Mouse (Mus musculus): ENCODE data around the gene Zfp691. TPM values are rescaled to one million over a fixed set of nuclear protein-coding genes. Genes with fewer than 3 reads are reported as not detected.

Gene Zfp691
- polyA plus RNA-seq, 1 experiment, result 19.1 TPM

DNA sequence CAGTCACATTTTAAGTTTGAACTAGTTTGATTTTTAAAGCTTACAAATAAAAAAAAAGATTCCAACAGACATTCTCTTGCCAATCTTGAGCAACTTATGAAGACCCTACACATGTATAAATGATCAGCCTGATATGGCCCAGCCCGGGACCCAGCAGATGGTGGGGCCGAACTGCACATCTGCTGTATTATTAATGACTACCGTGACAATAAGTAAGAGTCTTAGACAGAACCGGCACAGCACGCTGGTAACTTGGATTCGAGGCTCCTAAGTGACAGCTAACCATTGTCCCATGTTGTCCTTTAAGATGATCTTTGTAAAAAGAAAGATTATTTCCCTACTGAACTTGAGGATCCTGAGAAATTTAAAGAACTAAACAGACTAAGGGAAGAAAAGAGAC lies 15.4 kb upstream of the Zfp691 start:
- no peak for DNase-seq
- Histone ChIP-seq H3K4me3 (ENCODE audit: control insufficient read depth, insufficient read depth, low read length) (no peak overlapping the region), H3K27me3 (ENCODE audit: control insufficient read depth, insufficient read depth, low read length) (no peaks in the 10 kb centered on the region), H3K27ac (ENCODE audit: control insufficient read depth, insufficient read depth, low read length) (no peak overlapping the region), H3K4me1 (replicated peaks; ENCODE audit: control insufficient read depth, insufficient read depth, low read length) (no peaks in the 10 kb centered on the region), H3K36me3 (ENCODE audit: control insufficient read depth, insufficient read depth, low read length) (no peaks in the 10 kb centered on the region)
- WGBS, result 95% methylated on average over 6 of the region's 6 CpGs
- no peak for TF ChIP-seq CTCF (IDR thresholded peaks at IDR 0.05; ENCODE audit: borderline replicate concordance, control insufficient read depth, extremely low read depth, insufficient read depth, low read length, poor library complexity)
- no peak for TF ChIP-seq POLR2A (IDR thresholded peaks at IDR 0.05; ENCODE audit: control insufficient read depth, extremely low read depth, insufficient read depth, low read length, poor library complexity)

DNA sequence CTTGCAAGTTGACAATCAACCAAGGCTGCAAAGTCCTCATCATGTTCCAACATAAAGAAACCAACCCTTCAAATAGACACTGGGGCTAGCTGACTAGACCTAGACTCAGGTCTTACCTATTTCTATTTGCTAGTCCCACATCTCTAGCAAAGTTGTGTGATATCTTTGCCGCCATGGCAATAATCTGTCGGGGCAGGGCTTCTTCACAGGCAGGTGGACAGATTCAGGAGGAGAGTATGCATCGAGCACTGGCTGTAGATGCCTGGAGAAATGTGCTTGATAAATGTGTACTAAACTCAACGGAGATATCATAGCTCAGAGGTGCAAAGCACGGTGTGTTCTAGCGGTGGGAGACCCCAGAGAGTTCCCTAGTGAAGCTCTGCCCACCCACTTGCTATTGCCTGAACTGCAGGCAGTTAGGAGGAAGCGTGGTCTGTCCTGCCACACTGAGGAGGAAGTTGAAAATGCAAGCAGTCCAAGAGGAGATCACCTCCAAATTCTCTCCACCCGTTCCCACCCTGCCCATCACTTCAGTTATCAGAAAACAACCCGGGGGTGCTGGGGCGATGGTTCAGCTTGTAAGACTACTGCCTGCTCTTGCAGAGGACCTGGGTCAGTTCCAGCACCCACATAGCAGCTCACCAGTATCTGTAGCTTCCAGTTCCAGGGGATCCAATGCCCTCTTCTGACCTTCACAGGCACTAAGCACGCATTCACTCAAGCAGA lies 14.2 kb upstream of the Zfp691 start:
- no peak overlapping the region for H3K4me3 ChIP-seq (ENCODE audit: control insufficient read depth, insufficient read depth, low read length)
- no peaks in the 10 kb centered on the region; the same call in 1 of the 2 replicates for H3K4me1 ChIP-seq (replicated peaks; ENCODE audit: control insufficient read depth, insufficient read depth, low read length)
- 34% methylated on average over 11 of the region's 11 CpGs for WGBS
- TF ChIP-seq POLR2A (IDR thresholded peaks at IDR 0.05; ENCODE audit: control insufficient read depth, extremely low read depth, insufficient read depth, low read length, poor library complexity) (no peak), CTCF (IDR thresholded peaks at IDR 0.05; ENCODE audit: borderline replicate concordance, control insufficient read depth, extremely low read depth, insufficient read depth, low read length, poor library complexity) (no peak)
- no peak overlapping the region for H3K27ac ChIP-seq (ENCODE audit: control insufficient read depth, insufficient read depth, low read length)
- H3K36me3 ChIP-seq (ENCODE audit: control insufficient read depth, insufficient read depth, low read length), result no peaks in the 10 kb centered on the region
- no peak for DNase-seq
- no peaks in the 10 kb centered on the region for H3K27me3 ChIP-seq (ENCODE audit: control insufficient read depth, insufficient read depth, low read length)

DNA sequence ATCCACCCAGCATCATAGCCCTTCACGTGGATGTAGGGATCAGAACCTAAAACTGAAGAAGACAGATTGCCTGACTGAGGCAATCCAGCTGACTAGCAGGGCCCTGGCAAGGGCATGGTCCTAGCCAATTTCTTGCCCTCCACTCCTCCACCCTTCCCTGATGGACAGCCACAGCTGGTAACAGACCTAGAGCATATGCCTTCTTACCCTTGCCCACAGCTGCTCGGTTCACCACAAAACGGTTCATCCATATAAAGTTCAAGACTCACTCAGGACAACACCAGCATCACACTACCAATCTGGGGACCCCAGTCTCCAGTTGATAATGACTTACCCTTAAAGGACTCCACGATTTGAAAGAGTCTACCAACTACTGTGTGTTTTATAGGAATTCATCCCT lies 11.8 kb upstream of the Zfp691 start:
- 86% methylated on average over 4 of the region's 4 CpGs for WGBS
- H3K4me3 ChIP-seq (ENCODE audit: control insufficient read depth, insufficient read depth, low read length), result no peak overlapping the region

DNA sequence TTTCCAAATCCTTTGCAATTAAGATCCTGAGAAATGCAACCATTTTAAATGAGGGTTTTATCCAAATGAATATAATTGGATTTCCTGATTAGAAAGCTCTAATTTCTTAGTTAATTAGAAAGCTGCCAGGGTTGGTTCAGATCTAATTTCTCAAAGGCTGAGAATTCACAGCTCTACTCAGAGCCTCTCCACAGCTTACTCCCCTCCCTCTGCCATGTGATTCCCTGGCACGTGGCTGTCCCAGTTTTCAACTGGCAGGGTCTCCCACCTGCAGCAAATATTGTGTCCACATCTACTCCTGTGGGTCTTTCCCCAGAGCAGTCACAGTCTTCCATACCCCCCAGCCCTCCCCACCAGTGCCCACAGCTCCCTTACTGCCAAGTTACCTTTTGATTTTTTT lies 9.5 kb upstream of the Zfp691 start:
- H3K4me3 ChIP-seq (ENCODE audit: control insufficient read depth, insufficient read depth, low read length), result no peak overlapping the region
- H3K4me1 ChIP-seq (replicated peaks; ENCODE audit: control insufficient read depth, insufficient read depth, low read length), result no peaks in the 10 kb centered on the region; the same call in 1 of the 2 replicates
- no peaks in the 10 kb centered on the region for H3K36me3 ChIP-seq (ENCODE audit: control insufficient read depth, insufficient read depth, low read length)
- H3K27me3 ChIP-seq (ENCODE audit: control insufficient read depth, insufficient read depth, low read length), result no peaks in the 10 kb centered on the region
- H3K27ac ChIP-seq (ENCODE audit: control insufficient read depth, insufficient read depth, low read length), result no peak overlapping the region
- no peak for DNase-seq
- WGBS, result 62% methylated on average over 1 of the region's 1 CpGs
- TF ChIP-seq POLR2A (IDR thresholded peaks at IDR 0.05; ENCODE audit: control insufficient read depth, extremely low read depth, insufficient read depth, low read length, poor library complexity), result no peak
- no peak for TF ChIP-seq CTCF (IDR thresholded peaks at IDR 0.05; ENCODE audit: borderline replicate concordance, control insufficient read depth, extremely low read depth, insufficient read depth, low read length, poor library complexity)

More for the DNA sequence above, 11.8 kb upstream of the Zfp691 start:
- no peaks in the 10 kb centered on the region for H3K27me3 ChIP-seq (ENCODE audit: control insufficient read depth, insufficient read depth, low read length)
- no peaks in the 10 kb centered on the region for H3K36me3 ChIP-seq (ENCODE audit: control insufficient read depth, insufficient read depth, low read length)
- no peaks in the 10 kb centered on the region; the same call in 1 of the 2 replicates for H3K4me1 ChIP-seq (replicated peaks; ENCODE audit: control insufficient read depth, insufficient read depth, low read length)
- TF ChIP-seq CTCF (IDR thresholded peaks at IDR 0.05; ENCODE audit: borderline replicate concordance, control insufficient read depth, extremely low read depth, insufficient read depth, low read length, poor library complexity) (no peak), POLR2A (IDR thresholded peaks at IDR 0.05; ENCODE audit: control insufficient read depth, extremely low read depth, insufficient read depth, low read length, poor library complexity) (no peak)
- DNase-seq, result no peak
- no peak overlapping the region for H3K27ac ChIP-seq (ENCODE audit: control insufficient read depth, insufficient read depth, low read length)

DNA sequence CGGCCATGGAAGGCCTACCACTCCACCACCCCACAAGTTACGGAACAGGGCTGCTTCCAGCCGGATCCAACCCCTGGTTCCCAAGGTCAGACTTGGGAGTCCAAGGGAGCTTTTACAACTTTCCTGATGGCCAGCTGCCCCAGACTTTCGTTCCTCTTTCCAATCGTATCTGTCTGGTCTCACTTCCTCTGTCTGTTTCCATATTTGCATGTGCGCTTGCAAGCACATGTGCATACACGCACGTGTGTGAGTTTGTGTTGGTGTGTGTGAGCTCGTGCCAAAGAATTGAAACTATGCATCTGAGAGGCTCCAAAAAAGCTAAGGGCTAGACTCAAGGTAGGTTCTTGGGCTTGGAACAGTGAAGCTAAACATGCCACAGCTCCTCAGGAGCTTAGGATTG lies 7.5 kb upstream of the Zfp691 start:
- WGBS, result 48% methylated on average over 9 of the region's 9 CpGs
- no peak for DNase-seq

DNA sequence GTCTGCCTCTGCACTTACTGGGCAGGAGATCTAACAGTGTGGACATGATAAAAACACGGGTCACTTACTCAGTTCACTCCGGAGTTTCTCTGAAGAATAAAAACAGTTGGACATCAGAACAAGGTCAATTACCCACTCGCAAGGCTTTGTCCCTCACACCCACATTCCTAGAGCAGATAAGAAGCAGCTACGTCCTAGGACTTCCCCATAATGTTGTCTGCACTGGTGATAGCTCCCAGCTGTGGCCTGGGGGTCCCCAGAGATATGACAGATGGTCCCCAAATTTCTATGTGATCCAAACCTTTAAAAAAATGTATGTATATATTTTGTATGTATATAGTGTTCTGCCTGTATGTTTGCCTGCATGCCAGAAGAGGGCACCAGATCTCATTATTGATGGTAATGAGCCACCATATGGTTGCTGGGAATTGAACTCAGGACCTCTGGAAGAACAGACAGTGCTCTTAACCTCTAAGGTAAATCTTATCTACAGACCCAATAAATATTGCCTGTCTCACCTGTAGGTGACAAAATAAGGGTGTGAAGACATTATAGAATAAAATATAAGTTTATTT lies 6.2 kb upstream of the Zfp691 start:
- TF ChIP-seq POLR2A (IDR thresholded peaks at IDR 0.05; ENCODE audit: control insufficient read depth, extremely low read depth, insufficient read depth, low read length, poor library complexity), result no peak
- TF ChIP-seq CTCF (IDR thresholded peaks at IDR 0.05; ENCODE audit: borderline replicate concordance, control insufficient read depth, extremely low read depth, insufficient read depth, low read length, poor library complexity), result no peak
- DNase-seq, result no peak
- H3K27me3 ChIP-seq (ENCODE audit: control insufficient read depth, insufficient read depth, low read length), result no peaks in the 10 kb centered on the region
- 82% methylated on average over 4 of the region's 4 CpGs for WGBS
- H3K4me1 ChIP-seq (replicated peaks; ENCODE audit: control insufficient read depth, insufficient read depth, low read length), result no peaks in the 10 kb centered on the region; the same call in 1 of the 2 replicates
- no peak overlapping the region for H3K4me3 ChIP-seq (ENCODE audit: control insufficient read depth, insufficient read depth, low read length)
- H3K36me3 ChIP-seq (ENCODE audit: control insufficient read depth, insufficient read depth, low read length), result no peaks in the 10 kb centered on the region
- no peak overlapping the region for H3K27ac ChIP-seq (ENCODE audit: control insufficient read depth, insufficient read depth, low read length)

More for the DNA sequence above, 7.5 kb upstream of the Zfp691 start:
- Histone ChIP-seq H3K27me3 (ENCODE audit: control insufficient read depth, insufficient read depth, low read length) (no peaks in the 10 kb centered on the region), H3K36me3 (ENCODE audit: control insufficient read depth, insufficient read depth, low read length) (no peaks in the 10 kb centered on the region), H3K4me3 (ENCODE audit: control insufficient read depth, insufficient read depth, low read length) (no peak overlapping the region), H3K27ac (ENCODE audit: control insufficient read depth, insufficient read depth, low read length) (no peak overlapping the region), H3K4me1 (replicated peaks; ENCODE audit: control insufficient read depth, insufficient read depth, low read length) (no peaks in the 10 kb centered on the region; the same call in 1 of the 2 replicates)
- TF ChIP-seq CTCF (IDR thresholded peaks at IDR 0.05; ENCODE audit: borderline replicate concordance, control insufficient read depth, extremely low read depth, insufficient read depth, low read length, poor library complexity) (no peak), POLR2A (IDR thresholded peaks at IDR 0.05; ENCODE audit: control insufficient read depth, extremely low read depth, insufficient read depth, low read length, poor library complexity) (no peak)

Measured in thymus, adult 2 months (tissue).